Mouse (Mus musculus): ENCODE results near the gene Pacrg.

Gene Pacrg

DNA sequence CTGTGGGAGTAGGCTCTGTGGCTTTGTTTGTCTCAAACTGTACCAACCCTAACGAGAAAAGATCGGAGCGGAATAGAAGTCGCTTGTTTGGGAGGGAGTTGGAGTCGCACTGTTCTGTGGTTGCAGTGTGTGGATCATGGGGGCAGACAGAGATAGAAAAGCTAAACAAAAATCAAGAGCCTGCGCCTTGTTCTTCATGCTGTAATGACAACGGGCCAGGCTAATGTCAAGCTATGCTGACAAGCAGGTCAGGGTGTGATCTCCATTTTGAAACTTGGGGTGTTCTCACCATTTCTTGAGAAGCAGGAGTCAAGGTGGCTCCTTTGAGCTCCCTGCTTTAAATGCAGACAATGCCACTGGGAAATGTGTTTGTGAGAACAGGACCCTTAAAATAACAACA lies 433.8 kb downstream of the Pacrg start:
- no peak for DNase-seq (ENCODE audit: low spot score in 2 of 2)

DNA sequence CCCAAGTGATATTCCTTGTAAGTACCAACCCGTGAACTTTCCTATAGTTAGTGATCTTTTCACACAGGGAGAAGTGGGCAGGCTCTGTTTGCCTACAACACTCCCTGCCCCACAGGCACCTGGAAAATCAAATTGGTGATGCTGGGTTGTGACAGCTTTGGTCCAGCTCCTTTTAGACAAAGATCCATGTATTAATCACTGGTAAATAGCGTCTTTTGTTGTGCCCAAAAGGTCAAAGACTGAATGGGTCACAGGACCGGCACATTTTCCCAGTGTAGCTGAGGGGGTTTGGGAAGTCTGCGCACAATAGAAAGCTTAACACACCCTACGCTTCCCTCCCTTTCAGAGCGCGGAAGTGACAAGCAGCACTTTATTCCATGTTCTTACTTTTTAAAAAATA lies 434.2 kb downstream of the Pacrg start:
- DNase-seq (ENCODE audit: low spot score in 2 of 2), result no peak

DNA sequence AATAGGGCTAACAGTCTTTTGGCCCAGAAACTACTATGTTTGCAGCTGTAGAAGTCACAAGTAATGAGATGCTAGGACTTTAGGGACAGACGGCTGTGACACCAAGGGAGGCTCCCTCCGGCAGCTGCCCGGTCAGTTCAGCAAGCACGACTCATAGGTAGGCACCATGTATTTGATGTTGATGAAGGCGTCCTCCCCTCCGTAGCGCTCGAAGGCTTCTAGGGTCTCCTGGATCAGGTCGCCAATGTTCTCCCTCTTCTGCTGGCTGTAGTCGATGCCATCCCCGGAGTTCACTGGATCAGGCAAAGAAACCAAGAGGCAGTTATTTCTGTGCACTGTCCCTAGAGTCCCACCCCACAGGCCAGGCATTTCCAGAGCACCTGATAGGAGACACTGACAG lies 436.9 kb downstream of the Pacrg start:
- DNase-seq (ENCODE audit: low spot score in 2 of 2), result no peak

DNA sequence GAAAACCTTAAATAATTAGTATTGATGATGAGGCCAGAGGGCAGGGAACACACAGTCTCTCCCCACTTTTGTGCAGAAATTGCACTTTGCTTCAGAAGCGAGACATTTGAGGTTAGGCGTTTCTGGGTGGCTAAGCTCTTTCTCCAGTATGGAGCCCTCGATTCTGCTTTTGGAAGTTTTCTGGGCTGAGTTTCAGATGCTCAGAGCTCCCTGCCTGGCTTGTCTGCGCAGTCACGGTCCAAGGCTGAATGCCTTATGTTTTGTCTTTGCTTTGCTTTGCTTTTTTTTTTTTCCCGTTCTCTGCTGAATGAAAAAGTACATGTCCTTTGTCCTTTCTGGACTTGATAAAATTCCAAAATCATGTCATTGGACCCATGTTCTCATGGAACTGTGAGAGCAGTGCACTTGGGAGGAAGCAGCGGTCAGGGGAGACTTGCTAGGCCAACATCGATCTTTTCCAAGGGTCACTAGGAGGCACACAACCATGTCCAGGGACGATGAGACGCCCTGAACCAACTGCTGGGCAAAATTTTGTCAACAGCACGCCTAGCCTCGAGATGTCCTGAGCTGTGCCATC lies 438.0 kb downstream of the Pacrg start:
- DNase-seq (ENCODE audit: low spot score in 2 of 2), result no peak

DNA sequence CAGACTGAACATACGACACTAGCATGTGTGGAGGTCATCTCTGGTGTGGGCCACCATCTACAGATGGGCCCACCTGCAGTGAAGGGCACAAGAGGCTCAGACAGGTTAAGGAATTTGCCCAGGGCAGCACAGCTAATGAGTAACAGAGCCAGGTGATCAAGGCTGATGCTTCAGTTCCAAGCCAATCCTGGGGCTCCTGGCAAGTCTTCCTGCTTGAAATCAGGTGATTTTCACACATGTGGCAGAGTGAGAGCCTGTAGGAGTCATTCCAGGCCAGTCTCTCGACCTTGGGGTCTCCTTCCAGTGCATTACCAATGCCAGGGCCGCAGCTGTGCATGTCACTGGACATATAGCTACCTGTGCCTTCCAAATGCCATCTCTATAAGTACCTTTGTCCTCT lies 438.6 kb downstream of the Pacrg start:
- no peak for DNase-seq (ENCODE audit: low spot score in 2 of 2)

DNA sequence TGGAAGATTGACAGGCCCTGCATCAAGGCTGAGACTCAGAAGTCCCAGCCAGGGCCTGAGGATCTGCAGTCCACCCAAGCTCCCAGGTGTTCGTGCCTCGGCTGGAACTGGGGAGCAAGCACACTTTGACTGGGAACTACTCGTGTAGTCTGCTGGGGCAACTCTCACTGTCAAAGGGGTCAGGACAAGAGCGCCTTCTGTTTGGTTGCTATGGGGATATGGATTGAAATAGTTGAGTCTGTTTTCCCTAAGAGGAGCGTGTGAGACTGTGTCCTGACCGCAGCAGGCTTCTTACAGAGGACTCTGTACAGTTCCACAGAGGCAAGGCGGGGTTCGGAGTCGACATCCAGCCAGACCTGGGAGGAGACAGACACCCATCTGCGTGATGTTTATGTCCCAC lies 440.4 kb downstream of the Pacrg start:
- no peak for DNase-seq (ENCODE audit: low spot score in 2 of 2)

DNA sequence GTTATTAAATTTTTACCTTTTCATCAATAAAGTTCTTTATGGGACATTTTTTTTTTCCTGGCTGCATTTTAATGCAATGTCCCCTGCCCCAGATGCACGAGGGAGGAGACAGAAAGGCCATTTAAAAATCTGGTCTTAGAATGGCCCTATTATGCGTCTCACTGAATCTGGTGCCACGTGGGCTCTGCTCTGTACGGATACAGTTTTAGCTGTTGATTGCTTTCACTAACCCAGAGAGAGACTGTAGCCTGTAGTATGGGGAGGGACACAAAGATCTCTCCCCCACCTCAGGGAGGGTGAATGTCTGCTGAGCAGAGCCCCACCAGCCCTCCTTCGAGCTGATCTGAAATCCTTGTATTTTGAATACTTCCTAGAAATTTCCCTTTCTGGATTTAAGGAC lies 441.2 kb downstream of the Pacrg start:
- no peak for DNase-seq (ENCODE audit: low spot score in 2 of 2)

DNA sequence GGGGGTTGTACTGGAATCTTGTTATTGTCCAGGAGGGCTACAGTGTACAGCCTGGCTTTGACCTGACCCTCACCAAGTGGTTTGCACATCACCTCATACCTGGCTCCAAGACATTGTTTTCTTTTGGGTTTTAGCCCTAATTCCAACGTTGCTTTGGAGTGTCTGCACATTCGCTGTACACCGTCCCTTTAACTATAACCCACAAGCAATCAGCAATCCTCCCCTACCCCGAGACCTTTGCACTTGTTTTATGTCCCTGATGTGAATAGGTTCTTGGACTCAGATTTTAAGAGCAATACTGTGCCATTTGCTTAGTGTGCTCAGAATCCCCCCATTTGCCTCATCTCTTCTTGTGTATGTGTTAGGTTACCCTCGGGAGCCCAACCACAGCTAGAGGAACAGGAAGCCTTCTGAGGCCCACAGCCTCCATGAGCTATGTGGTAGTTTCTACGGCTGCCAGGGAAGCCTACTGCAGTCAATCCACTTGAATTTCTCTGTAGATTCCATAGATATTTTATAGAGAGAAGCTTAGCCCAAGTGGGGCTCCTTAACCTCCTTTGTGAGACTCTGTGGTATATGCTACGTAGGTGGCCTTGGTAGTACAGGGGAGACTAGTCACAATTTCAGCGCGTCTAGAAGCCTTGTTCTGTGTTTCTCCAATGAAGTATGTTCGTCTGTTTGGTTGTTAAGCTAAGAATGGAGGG lies 442.0 kb downstream of the Pacrg start:
- no peak for DNase-seq (ENCODE audit: low spot score in 2 of 2)

DNA sequence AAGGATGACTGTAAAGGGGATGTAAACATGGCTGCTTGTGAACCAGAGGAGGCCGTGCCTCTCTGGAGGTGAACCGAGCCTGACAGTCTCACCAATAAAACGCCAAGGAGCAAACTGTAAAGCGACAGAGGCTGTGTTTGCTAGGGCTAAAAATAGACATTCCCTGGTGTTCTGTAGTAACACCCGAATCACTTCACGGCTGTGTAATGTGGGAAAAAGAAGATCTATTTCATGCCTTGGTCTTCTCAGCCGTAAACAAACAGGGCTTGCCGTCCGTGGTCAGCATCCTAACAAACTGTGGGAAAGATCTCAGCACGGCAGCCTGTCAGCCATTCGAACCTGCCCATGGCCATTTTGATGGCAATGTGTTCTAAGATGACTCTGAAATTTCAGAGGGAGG lies 442.8 kb downstream of the Pacrg start:
- DNase-seq (ENCODE audit: low spot score in 2 of 2), result no peak

DNA sequence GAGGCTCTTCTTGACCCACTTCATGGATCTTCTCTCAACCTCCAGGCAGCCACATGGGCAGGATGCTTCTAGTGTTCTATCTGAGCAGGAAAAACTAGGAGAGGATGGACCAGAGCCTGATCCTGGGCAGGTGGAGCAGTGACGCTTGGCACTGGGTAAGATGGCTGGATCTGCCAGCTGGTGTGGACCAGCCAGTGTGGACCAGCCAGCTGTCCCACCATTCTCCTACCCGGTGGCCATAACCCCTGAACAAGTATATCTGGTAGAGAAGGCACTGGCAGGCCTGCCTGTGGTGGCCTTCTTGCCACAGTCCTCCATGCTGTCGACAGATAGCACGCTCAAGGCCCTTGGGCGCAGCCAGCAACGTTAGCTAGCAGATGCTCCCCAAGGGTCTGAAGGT lies 443.2 kb downstream of the Pacrg start:
- DNase-seq (ENCODE audit: low spot score in 2 of 2), result no peak

DNA sequence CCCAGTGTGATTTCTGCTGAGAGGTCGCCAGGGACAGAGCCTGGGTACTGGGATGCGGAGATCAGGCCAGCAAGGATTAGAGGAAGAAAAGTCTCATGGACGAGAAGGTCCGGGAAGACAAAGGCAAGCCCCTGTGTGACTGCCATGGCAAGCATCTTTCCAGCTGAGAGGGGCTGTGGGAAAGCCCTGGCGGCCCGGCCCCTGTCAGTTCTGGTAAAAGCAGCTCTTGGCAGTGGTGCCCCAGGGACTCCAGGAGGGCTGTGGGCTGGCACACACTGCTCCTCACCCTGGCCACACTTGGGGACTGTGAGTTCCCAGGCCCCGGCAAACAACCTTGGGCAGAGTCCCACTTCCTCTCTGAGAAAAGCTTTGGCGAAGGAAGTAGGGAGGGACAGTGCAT lies 445.3 kb downstream of the Pacrg start:
- DNase-seq (ENCODE audit: low spot score in 2 of 2), result peak in 1 of 2 experiments; percentile 37

DNA sequence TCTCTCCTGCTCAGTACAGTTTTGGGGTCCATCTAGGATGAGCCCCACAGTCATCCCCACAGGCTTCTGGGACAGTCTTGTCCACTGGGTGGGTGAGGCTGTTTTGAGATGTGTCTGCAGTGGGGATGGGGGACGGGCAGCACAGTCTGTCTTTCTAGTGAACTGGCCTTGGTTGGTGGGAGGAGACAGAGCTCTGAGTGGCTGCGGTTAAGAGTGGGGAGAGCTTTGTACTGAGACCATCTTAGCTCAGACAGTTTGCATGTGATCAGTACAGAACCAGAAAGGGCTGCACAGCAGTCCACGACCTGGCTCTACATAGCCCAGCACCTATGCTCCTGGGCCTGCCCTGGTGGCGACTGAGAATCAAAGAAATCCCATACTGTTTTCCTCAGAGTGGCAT lies 446.3 kb downstream of the Pacrg start:
- DNase-seq (ENCODE audit: low spot score in 2 of 2), result no peak

DNA sequence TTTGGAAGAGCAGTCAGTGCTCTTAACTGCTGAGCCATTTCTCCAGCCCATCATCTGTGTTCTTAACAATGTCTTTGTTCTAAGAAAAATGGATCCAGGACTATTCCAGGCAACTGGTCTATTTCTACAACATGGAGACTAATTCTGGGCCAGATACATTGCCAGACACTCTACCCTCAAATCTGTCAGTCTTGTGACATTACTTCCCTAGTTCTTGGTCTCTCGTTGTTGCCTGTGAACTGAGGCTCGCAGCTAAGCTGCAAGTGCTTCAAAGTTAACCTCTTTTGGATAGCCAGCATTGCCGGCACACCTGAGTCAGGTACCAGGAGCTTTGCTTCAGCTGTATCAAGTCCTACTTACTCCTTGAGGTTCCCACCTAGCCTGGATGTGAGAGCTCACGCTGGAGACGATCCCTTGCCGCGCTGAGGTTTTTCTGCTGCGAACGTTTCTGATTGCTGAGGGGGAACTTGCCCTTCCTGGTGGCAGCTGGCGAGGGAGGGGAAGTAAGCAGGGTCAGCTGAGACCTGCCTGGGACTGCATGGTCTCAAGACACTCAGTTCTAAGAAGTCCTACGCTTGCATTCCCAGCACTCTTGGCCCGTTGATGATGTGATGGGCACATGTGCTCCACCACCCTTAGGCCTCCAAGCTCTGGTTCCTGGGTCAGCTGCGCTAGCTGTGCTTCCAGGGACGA lies 447.6 kb downstream of the Pacrg start:
- DNase-seq (ENCODE audit: low spot score in 2 of 2), result no peak

DNA sequence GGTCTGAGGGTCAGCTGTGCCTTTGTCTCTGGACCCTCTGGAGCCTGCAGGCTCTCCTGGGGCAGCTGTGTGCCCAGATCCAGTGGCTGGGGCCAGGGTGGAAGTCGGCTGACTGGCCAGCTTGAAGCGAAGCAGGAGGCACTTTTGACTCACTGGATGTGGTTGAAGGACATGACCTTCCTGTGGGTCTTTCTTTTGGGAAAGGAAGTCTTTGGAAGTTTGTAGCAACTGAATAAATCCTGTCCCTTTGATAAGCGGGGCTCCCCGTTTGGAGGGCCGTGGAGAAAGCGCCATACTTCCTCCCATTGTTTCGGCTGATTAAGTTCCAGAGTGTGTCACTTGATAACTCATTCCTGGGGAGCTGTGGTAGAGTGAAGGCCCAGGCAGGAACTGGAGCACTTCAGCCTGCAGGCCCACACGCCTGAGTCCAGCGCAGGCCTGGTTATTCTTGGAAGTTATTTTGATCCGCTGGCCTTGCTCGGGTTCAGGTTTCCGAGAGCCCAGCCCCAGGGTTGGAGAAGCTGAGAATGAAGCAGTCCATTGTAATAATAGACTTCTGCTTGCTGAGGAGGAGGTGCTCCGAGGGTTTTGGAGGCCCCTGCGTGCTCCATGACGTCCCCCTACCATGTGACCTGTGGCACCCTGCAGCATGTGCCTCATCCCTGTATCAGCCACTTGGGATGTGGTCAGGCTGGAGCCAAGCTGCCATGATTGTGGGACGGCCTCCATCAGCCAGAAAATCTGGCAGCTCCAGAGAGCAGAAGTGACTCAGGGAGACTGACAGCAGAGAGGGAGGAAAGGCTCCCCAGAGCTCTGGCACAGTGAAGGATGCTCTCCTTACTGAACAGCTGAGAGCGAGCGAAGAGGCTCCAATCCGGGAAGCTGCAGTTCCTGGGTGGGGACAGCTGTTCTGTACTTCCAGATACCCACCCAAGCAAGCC lies 449.6 kb downstream of the Pacrg start:
- DNase-seq (ENCODE audit: low spot score in 2 of 2), result no peak

DNA sequence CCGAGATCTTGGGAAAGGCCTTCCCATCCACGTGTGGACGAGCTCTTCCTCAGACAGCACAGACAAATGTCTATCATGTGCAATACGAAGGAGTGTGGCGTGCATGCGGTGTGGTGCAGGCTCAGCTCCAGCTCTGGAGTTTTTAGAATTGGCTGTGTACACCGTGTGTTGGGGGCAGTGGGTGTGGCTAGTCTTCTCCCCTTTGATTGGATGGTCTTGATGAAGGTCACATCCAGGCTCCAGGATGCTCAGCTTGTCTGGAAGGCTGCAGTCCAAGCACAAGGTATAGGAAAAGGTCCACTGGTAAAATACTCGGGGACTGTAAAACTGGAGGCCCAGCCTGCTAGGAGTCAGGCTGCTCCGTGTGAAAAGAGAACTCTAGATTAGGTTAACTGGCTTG lies 450.4 kb downstream of the Pacrg start:
- DNase-seq (ENCODE audit: low spot score in 2 of 2), result no peak

DNA sequence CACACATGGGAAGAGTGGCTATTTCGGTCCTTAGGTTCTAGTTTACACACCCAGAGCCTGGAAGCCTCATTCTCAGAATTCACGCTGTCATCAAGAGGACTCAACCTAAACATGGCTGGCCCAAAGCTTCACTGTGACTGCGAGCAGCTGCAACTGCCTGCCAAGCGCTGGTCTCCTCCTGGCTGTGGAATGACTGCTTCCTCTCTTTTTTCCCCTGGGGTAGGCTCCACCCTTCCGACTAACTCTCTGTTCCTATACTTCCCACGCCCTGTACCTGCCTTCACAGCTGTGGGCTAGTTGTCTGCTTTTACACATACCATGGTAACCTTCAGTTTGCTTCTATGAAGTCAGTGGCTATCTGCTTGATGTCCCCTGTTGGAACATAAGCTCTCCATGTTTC lies 453.6 kb downstream of the Pacrg start:
- DNase-seq (ENCODE audit: low spot score in 2 of 2), result no peak

DNA sequence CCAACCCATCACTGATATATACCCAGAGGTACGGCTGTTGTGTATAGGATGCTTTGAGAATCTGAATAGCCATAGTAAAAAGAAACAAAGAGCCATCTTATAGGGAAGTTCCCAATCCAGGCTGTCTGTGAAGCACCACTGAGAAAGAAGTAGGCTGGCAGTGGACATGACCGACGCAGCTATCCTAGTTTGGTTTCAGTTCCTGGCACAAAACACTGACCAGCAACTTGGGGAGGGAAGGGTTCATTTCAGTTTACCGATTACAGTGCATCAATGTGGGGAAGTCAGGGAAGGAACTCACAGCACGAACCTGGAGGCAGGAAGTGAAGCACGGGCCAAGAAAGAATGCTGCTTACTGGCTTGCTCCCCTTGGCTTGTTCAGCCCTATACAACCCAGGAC lies 456.7 kb downstream of the Pacrg start:
- DNase-seq (ENCODE audit: low spot score in 2 of 2), result no peak

DNA sequence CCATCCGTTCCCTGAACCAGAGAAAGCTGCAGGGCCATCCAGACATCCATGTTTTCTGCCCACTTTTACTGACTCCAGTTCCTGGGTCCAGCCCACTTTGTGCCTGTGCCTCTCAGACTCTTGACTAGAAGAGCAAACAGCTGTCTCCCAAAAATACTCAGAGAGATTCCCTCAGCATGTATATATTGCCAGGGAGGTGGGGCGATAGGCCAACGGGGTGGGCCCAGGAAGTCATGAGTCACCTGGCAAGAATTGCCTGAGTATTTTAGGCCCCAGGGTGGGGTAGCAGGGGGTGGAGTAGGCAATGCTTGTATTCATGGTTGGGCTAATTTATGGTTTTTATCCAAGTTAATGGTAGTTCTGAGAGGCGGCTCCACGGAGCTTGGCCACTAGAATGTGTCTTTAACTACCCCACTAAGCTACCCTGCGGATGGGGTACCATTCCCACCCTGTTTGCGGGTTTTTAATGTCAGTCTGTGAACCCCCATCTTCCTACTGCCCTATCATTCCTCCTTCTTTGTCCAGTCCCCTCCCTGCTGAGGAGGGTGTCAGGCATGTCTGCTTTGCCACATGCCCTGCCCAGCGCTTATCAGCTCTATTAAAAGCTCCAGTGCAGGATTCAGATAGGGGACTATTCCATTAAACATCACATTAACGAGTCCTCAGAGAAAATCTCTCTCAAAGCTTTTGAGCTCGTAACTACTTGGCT lies 461.5 kb downstream of the Pacrg start:
- no peak for DNase-seq (ENCODE audit: low spot score in 2 of 2)

DNA sequence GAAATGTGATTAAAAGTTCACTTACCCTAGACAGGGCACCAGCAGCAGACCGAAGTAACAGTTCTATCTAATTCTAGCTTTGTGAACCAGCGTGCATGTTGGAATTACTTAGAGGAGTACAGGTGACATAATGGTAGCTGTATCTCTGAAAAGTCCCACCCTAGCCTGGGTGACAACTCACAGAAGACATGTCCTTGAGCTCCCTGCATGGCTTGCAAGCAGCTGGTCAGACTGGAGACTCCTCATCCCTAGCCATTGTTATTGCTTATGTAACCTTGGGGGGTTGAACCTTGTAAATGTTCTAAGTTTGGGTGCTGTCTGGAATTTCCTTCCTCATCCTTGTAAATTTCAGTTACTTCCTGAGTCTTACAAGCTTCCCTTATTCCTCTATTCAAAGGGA lies 462.5 kb downstream of the Pacrg start:
- DNase-seq (ENCODE audit: low spot score in 2 of 2), result no peak

DNA sequence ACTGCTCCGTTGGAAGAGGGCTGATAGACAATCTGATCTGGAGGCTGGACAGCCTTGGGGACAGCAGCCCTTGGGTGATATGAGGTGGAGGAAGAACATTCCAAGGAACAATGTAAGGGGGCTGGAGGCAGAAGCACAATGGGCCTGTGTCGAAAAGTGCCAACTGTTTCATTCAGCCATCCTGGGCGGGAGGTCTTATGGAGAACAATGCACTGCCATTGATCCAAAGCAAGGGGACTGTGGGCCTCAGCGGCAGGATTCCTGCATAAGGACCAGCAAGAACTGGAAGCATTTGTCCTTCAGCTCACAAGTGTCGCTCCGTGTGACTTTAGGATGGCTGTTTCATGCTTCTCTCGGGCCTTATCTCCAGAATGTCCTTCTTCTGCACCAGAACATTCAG lies 465.8 kb downstream of the Pacrg start:
- DNase-seq (ENCODE audit: low spot score in 2 of 2), result no peak

DNA sequence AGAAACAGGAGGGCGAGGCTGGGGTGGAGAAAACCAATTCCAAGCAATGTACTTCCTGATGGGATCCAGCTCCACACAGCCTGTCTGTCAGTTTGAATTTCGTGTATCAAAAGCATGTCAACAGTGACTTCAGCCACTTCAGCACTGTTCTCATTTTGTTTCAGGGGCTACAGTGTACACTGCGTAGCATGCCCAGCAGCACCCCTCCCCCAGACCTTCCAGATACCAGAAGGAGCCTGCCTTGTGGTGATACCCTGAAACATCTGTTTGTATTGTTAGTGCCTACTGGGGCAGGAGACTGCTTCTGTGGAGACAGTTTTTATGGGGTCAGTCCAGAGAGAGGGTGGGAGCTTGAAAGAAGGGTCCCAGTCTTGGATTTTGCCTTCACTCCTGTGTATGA lies 466.4 kb downstream of the Pacrg start:
- DNase-seq (ENCODE audit: low spot score in 2 of 2), result no peak
